Mouse (Mus musculus) forebrain, embryonic 14.5 days (tissue): Measurements from ENCODE around the gene Ccdc33. TPM values are rescaled to one million over a fixed set of nuclear protein-coding genes. Genes with fewer than 3 reads are reported as not detected.

ENCODE experiments used
- ATAC-seq: fragments of 200-750 bp; cut with Nextera tagmentation; 2 replicates; pipeline ENCODE4 v1.8.0; 2017; ENCODE audit warnings: mild to moderate bottlenecking, moderate library complexity
- DNase-seq: peaks from one replicate; pipeline ENCODE4 v3.0.0-alpha.2; 2015; ENCODE audit warnings: low spot score
- H3K27ac ChIP-seq: fragments of 300-500 bp; sonication (generic); 2 replicates; pipeline ENCODE4 v1.5.1; 2014; ENCODE audit warnings: low read depth, mild to moderate bottlenecking, control low read depth, low read length, moderate library complexity
- H3K27me3 ChIP-seq: fragments of 300-500 bp; sonication (generic); replicated peaks from 2 replicates; pipeline ENCODE4 v1.6.1; 2014; ENCODE audit warnings: low read length, control low read depth, mixed read lengths; ENCODE audit not compliant: control insufficient read depth, insufficient read depth
- H3K36me3 ChIP-seq: fragments of 300-500 bp; sonication (generic); 2 replicates; pipeline ENCODE4 v1.6.1; 2014; ENCODE audit warnings: low read length, control low read depth; ENCODE audit not compliant: control insufficient read depth, insufficient read depth
- H3K4me1 ChIP-seq: fragments of 300-500 bp; sonication (generic); 2 replicates; pipeline ENCODE4 v1.6.1; 2014; ENCODE audit warnings: antibody characterized with exemption, low read length, control low read depth; ENCODE audit not compliant: control insufficient read depth, insufficient read depth
- H3K4me2 ChIP-seq: fragments of 300-500 bp; sonication (generic); 2 replicates; pipeline ENCODE4 v1.6.1; 2014; ENCODE audit warnings: mild to moderate bottlenecking, control low read depth, low read length
- H3K4me3 ChIP-seq: fragments of 300-500 bp; sonication (generic); 2 replicates; pipeline ENCODE4 v1.5.1; 2014; ENCODE audit warnings: low read depth, low read length, control low read depth
- H3K9ac ChIP-seq: fragments of 300-500 bp; sonication (generic); 2 replicates; pipeline ENCODE4 v1.6.1; 2014; ENCODE audit warnings: mild to moderate bottlenecking, low read length, control low read depth, moderate library complexity
- H3K9me3 ChIP-seq: fragments of 300-500 bp; sonication (generic); replicated peaks from 2 replicates; pipeline ENCODE4 v1.6.1; 2016; ENCODE audit warnings: low read length, control low read depth, mixed read lengths; ENCODE audit not compliant: control insufficient read depth
- WGBS: fragments of 180-500 bp; shearing (Covaris S2); extraction: QIAGEN DNeasy Blood & Tissue Kit; methylation state at CpG from one replicate; pipeline ENCODE4 v1.1.7; 2014; 5-methylcytosine and 5-hydroxymethylcytosine counted together
- polyA plus RNA-seq: library from polyadenylated mRNA; unstranded; fragments of >200 nt; fragmentation: Nextera tagmentation; extraction: Ambion mirVana; gene quantifications from 2 replicates; pipeline ENCODE4 v1.2.1, GENCODE M21; 2014

The Ccdc33 gene
- polyA plus RNA-seq, 1 experiment from 2014 or later = 0.48 TPM

DNA sequence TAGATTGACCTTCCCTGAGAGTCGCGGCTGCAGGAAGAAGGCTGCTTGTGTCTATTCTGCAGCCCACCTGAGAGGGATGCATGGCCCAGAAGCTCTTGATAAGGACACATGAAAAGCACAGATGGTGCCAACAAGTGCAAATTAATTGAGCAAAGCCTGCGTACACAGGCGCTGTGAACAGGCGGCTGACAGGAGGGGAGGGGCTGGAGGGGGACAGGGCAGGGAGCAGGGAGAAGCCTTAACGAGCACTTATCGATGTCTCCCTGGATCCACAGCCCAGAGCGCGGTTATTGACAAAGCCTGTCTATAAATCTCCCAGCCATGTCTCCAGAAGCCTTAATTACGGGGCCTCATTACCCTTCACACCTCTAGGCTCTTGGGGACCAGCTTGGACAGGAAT lies 73.8 kb downstream of the Ccdc33 start:
- Histone ChIP-seq H3K27ac (peak overlapping the region; percentile 75), H3K27me3 (no peaks in the 10 kb centered on the region), H3K4me1 (peaks cover 86% of the 10 kb centered on the region), H3K4me2 (0 out of 2 replicates have a peak overlapping the region, but pooled peaks have one; percentile 8), H3K4me3 (no peak overlapping the region), H3K9me3 (no peaks in the 10 kb centered on the region), H3K36me3 (no peaks in the 10 kb centered on the region), H3K9ac (0 out of 2 replicates have a peak overlapping the region, but pooled peaks have one; percentile 22)
- peak; percentile 43 for ATAC-seq
- 4% methylated on average over 10 of the region's 10 CpGs for WGBS
- DNase-seq = peak; percentile 88

DNA sequence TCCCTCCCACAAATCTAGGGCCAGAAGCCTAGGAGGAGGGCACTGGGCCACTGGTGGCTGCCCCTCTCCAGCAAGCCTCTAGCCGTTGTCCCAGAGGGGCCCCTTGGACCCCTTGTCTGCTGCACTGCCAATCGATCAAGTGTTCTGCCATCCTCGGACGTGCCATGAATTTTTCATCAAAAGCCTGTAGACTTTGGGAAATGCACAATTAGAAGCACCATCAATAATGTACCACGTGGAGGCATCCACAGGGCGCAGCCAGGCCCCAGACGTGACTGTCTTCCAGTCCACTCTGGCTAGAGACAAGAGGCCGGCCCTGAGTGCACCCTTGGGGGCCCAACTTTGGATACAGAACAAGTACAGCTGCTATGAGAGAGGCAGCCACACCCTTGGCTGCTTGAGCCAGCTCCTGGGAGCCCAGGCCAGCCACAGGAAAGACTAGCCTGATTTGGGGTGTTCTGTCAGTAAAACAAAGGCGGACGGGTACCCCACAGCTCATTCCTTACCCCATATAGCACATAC lies 75.1 kb downstream of the Ccdc33 start:
- H3K4me2 ChIP-seq = no peak overlapping the region
- H3K9ac ChIP-seq = no peak overlapping the region
- no peaks in the 10 kb centered on the region for H3K27me3 ChIP-seq
- no peak for ATAC-seq
- H3K9me3 ChIP-seq = no peaks in the 10 kb centered on the region
- no peaks in the 10 kb centered on the region for H3K36me3 ChIP-seq
- peaks cover 79% of the 10 kb centered on the region for H3K4me1 ChIP-seq
- H3K27ac ChIP-seq = peak overlapping the region; percentile 28; the same call in 1 of the 2 replicates
- H3K4me3 ChIP-seq = no peak overlapping the region
- no peak for DNase-seq
- 66% methylated on average over 10 of the region's 10 CpGs for WGBS

DNA sequence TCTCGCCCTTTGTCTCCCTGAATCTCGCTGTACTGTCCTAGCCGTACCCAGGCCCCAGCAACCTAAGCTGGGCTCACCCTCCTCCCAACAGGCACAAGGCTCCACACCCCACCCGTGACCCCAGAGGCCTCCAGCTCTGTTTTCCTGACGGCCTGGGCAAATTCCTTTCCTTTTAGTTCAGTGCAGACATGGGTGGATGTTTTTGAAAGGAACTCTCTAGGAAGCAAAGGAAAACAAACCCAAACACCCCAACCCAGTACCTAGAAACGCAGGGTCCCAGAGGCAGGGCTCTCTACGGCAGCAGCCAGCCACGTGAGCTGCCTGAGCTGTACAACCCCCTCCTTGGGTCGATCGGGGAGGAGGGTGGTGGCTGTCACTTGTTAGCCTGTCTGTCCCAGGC lies 76.2 kb downstream of the Ccdc33 start:
- 18% methylated on average over 10 of the region's 10 CpGs for WGBS
- no peak overlapping the region for H3K4me2 ChIP-seq
- DNase-seq (no peak), ATAC-seq (no peak)
- peak overlapping the region; percentile 78 for H3K27ac ChIP-seq
- H3K9ac ChIP-seq = peak overlapping the region; percentile 4; the same call in 1 of the 2 replicates
- no peaks in the 10 kb centered on the region for H3K36me3 ChIP-seq
- H3K4me3 ChIP-seq = no peak overlapping the region
- no peaks in the 10 kb centered on the region for H3K27me3 ChIP-seq
- H3K4me1 ChIP-seq = peaks cover 68% of the 10 kb centered on the region
- H3K9me3 ChIP-seq = no peaks in the 10 kb centered on the region

DNA sequence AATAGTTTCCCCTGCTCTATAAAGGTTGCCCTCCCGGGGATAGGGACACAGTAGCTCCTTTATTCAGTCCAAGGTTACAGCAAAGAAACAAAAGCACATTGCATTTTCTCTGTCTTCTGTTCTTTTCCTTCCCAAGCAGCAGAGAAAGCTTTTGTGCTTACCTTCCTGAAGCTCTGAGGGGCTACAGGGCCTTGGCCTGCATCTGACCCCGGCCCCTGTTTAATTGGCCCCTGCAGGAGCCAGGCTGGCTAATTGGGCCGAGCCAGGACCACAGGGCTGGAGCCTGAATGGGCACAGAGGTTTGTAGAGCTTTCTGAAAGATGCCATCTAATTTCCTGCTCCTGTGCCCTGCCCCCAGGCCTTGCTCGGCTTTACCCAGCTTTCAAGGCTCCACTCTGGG lies 77.6 kb downstream of the Ccdc33 start:
- peak; percentile 8; the same call in 1 of the 2 replicates for ATAC-seq

DNA sequence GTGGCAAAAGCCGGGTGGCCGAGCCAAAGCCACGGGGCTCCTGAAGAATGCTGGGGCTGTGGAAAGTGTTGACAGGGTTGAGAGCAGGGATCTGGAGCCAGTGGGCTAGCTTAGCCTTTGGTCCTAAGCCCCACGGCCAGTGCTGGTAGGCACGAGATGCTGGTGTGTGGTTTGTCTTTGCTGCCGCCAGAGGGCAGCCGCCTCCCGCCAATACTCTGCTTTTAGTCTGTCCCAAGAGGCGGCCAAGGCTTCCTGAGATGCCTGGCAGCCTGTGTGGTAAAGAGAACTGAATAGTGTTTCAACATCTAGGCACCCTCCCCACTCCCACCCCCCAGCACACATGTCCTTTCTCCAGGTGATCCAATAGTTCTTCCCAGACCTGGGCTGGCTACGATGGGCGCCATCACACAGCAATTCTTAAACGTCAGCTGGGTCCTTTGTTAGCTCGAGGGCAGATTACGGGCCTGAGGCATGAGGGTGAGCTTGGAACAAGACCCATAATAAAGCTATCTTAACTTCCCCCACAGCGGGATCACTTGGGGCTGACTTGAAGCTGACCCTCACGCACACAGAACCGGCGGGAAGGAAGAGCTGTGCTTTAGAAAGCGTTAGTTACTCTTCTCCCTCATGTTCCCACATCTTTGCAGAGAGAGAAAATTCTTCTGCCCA lies 80.0 kb downstream of the Ccdc33 start:
- 21% methylated on average over 19 of the region's 19 CpGs for WGBS
- no peaks in the 10 kb centered on the region for H3K9me3 ChIP-seq
- DNase-seq (peak; percentile 94), ATAC-seq (peak; percentile 80)
- H3K4me3 ChIP-seq = no peak overlapping the region
- peak overlapping the region; percentile 21; the same call in 1 of the 2 replicates for H3K9ac ChIP-seq
- peak overlapping the region; percentile 60 for H3K27ac ChIP-seq
- H3K4me2 ChIP-seq = no peak overlapping the region
- H3K36me3 ChIP-seq = no peaks in the 10 kb centered on the region
- H3K27me3 ChIP-seq = no peaks in the 10 kb centered on the region
- peaks cover 34% of the 10 kb centered on the region for H3K4me1 ChIP-seq

More for the DNA sequence above, 77.6 kb downstream of the Ccdc33 start:
- Histone ChIP-seq H3K36me3 (no peaks in the 10 kb centered on the region), H3K4me3 (no peak overlapping the region), H3K27me3 (no peaks in the 10 kb centered on the region), H3K9ac (0 out of 2 replicates have a peak overlapping the region, but pooled peaks have one; percentile 4), H3K4me1 (peaks cover 57% of the 10 kb centered on the region), H3K9me3 (no peaks in the 10 kb centered on the region), H3K27ac (peak overlapping the region; percentile 78), H3K4me2 (no peak overlapping the region)
- DNase-seq = no peak
- WGBS = 3% methylated on average over 4 of the region's 4 CpGs

- no peak for ATAC-seq
These were observed 81.7 kb downstream of the Ccdc33 start for GRCm38 (mm10) chr9:58036961-58037360.

DNA sequence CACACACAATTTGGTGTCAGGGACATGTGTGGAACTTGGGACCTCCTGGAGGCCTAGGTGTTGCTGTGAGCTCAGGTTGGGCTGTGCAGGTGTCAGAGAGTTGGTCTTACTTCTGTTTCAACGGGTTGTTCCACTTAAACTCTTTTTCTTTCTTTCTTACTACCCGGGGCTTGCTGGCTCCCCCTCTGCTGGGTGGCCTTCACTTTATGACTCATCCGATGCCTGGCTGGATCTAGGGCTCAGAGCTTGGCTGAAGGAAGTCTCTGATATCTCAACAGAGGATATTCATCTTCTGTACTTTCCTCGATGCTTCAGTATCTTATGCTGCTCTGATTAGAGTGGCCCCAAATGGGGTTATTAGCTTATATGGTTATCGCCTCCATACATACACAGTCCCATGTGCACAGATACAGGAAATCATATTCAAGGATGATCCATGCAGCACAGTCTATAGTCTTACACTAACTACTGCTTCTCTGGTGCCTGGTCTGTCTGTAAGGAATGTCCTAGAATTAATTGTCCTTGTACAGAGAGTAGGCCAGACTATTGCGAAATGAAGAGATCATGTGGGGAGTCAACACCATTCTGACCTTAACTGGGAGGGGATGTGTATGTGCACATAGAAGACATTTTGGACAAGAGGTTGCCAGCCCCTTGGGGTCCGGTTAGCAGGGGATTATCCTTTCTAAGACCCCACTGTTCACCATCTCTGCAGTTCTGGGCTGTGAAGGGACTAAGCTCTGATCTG lies 82.5 kb downstream of the Ccdc33 start:
- 71% methylated on average over 7 of the region's 7 CpGs for WGBS
- H3K9ac ChIP-seq = no peak overlapping the region
- no peak overlapping the region for H3K4me2 ChIP-seq
- H3K36me3 ChIP-seq = no peaks in the 10 kb centered on the region
- no peak overlapping the region for H3K27ac ChIP-seq
- ATAC-seq (no peak), DNase-seq (no peak)
- no peaks in the 10 kb centered on the region for H3K9me3 ChIP-seq
- no peak overlapping the region for H3K4me3 ChIP-seq
- H3K27me3 ChIP-seq = no peaks in the 10 kb centered on the region
- H3K4me1 ChIP-seq = peaks cover 14% of the 10 kb centered on the region

More at GRCm38 (mm10) chr9:58036961-58037360, 81.7 kb downstream of the Ccdc33 start:
- H3K4me3 ChIP-seq = no peak overlapping the region
- H3K27me3 ChIP-seq = no peaks in the 10 kb centered on the region
- WGBS = 86% methylated on average over 4 of the region's 4 CpGs
- H3K36me3 ChIP-seq = no peaks in the 10 kb centered on the region
- H3K4me2 ChIP-seq = no peak overlapping the region
- H3K4me1 ChIP-seq = peaks cover 23% of the 10 kb centered on the region
- no peak overlapping the region for H3K27ac ChIP-seq
- H3K9ac ChIP-seq = no peak overlapping the region
- no peaks in the 10 kb centered on the region for H3K9me3 ChIP-seq
- no peak for DNase-seq

GRCm38 (mm10) chr9:58035519-58035918 lies 83.1 kb downstream of the Ccdc33 start:
- Histone ChIP-seq H3K4me1 (peaks cover 8% of the 10 kb centered on the region), H3K4me2 (no peak overlapping the region), H3K27ac (no peak overlapping the region), H3K9ac (no peak overlapping the region), H3K36me3 (no peaks in the 10 kb centered on the region), H3K27me3 (no peaks in the 10 kb centered on the region), H3K4me3 (no peak overlapping the region), H3K9me3 (no peaks in the 10 kb centered on the region)
- DNase-seq (peak; percentile 75), ATAC-seq (peak; percentile 42)
- 66% methylated on average over 2 of the region's 2 CpGs for whole genome bisulfite sequencing
